Mouse (Mus musculus) megakaryocyte, embryonic 14.5 days (primary cell): Measurements from ENCODE around the gene Epb41l3. TPM values are rescaled to one million over a fixed set of nuclear protein-coding genes. Genes with fewer than 3 reads are reported as not detected.

Experiments
- H3K27me3 ChIP-seq: replicated peaks from 2 replicates; pipeline ENCODE3; 2012; ENCODE audit warnings: inconsistent platforms
- H3K36me3 ChIP-seq: replicated peaks from 2 replicates; pipeline ENCODE3; 2012; ENCODE audit warnings: low read length, inconsistent platforms, mixed read lengths
- H3K4me1 ChIP-seq: 2 replicates; pipeline ENCODE4 v1.6.1; 2012; ENCODE audit warnings: inconsistent platforms
- H3K4me3 ChIP-seq: replicated peaks from 2 replicates; pipeline ENCODE3; 2012; ENCODE audit warnings: moderate library complexity, mild to moderate bottlenecking, inconsistent platforms
- H3K9me3 ChIP-seq: 2 replicates; pipeline ENCODE4 v1.6.1; 2012; ENCODE audit warnings: inconsistent platforms
- FLI1 ChIP-seq: IDR thresholded peaks from 2 replicates; pipeline ENCODE4 v1.6.1; 2012; ENCODE audit warnings: low read length, inconsistent platforms, mixed read lengths
- GATA1 ChIP-seq: IDR thresholded peaks from 3 replicates; pipeline ENCODE4 v1.6.1; 2012; ENCODE audit warnings: mixed read lengths, low read length, inconsistent platforms, borderline replicate concordance
- polyA plus RNA-seq: library from polyadenylated mRNA; stranded (reverse); fragments of >175 nt; gene quantifications from 2 replicates; pipeline ENCODE4 v1.2.3, GENCODE M21; 2012; ENCODE audit warnings: low replicate concordance; ENCODE audit not compliant: insufficient read depth

The Epb41l3 gene
- polyA plus RNA-seq, 1 experiment: 1.7 TPM

GRCm38 (mm10) chr17:69074095-69074494 lies 1.4 kb upstream of the Epb41l3 start:
- Histone ChIP-seq H3K4me3 (no peak overlapping the region), H3K27me3 (peaks cover 29% of the 10 kb centered on the region), H3K9me3 (peaks cover 30% of the 10 kb centered on the region), H3K36me3 (no peaks in the 10 kb centered on the region), H3K4me1 (no peaks in the 10 kb centered on the region)
- no peak for TF ChIP-seq FLI1
- no peak for TF ChIP-seq GATA1

- Histone ChIP-seq H3K4me3 (no peak overlapping the region), H3K9me3 (peaks cover 23% of the 10 kb centered on the region)
Observed at GRCm38 (mm10) chr17:69076238-69076625, 749 bp downstream of the Epb41l3 start.

GRCm38 (mm10) chr17:69076747-69077543 lies 1.5 kb downstream of the Epb41l3 start:
- H3K36me3 ChIP-seq: no peaks in the 10 kb centered on the region
- no peak overlapping the region for H3K4me3 ChIP-seq
- TF ChIP-seq FLI1 (no peak), GATA1 (no peak)
- H3K4me1 ChIP-seq: no peaks in the 10 kb centered on the region
- H3K9me3 ChIP-seq: peaks cover 26% of the 10 kb centered on the region
- peaks cover 29% of the 10 kb centered on the region for H3K27me3 ChIP-seq

More at GRCm38 (mm10) chr17:69076238-69076625, 749 bp downstream of the Epb41l3 start:
- TF ChIP-seq GATA1 (no peak), FLI1 (no peak)
- no peaks in the 10 kb centered on the region for H3K36me3 ChIP-seq
- no peaks in the 10 kb centered on the region for H3K4me1 ChIP-seq
- peaks cover 29% of the 10 kb centered on the region for H3K27me3 ChIP-seq

- Histone ChIP-seq H3K9me3 (peaks cover 29% of the 10 kb centered on the region), H3K36me3 (no peaks in the 10 kb centered on the region), H3K27me3 (peaks cover 29% of the 10 kb centered on the region), H3K4me3 (no peak overlapping the region), H3K4me1 (no peaks in the 10 kb centered on the region)
- TF ChIP-seq GATA1 (no peak), FLI1 (no peak)
Observed at GRCm38 (mm10) chr17:69077544-69077920, 2.0 kb downstream of the Epb41l3 start.

- no peak for TF ChIP-seq FLI1
- H3K36me3 ChIP-seq: no peaks in the 10 kb centered on the region
- H3K4me3 ChIP-seq: no peak overlapping the region
- H3K4me1 ChIP-seq: no peaks in the 10 kb centered on the region
- H3K9me3 ChIP-seq: peaks cover 22% of the 10 kb centered on the region
- peaks cover 3% of the 10 kb centered on the region for H3K27me3 ChIP-seq
Observed at GRCm38 (mm10) chr17:69082316-69082715, 6.8 kb downstream of the Epb41l3 start.

- H3K4me3 ChIP-seq: no peak overlapping the region
- no peaks in the 10 kb centered on the region for H3K36me3 ChIP-seq
- TF ChIP-seq GATA1 (no peak), FLI1 (no peak)
- H3K4me1 ChIP-seq: no peaks in the 10 kb centered on the region
- peaks cover 29% of the 10 kb centered on the region for H3K9me3 ChIP-seq
- H3K27me3 ChIP-seq: no peaks in the 10 kb centered on the region
Observed at GRCm38 (mm10) chr17:69091618-69092017, 16.1 kb downstream of the Epb41l3 start.

GRCm38 (mm10) chr17:69097068-69097467 lies 21.6 kb downstream of the Epb41l3 start:
- Histone ChIP-seq H3K4me3 (no peak overlapping the region), H3K4me1 (no peaks in the 10 kb centered on the region), H3K9me3 (peaks cover 30% of the 10 kb centered on the region), H3K27me3 (no peaks in the 10 kb centered on the region), H3K36me3 (no peaks in the 10 kb centered on the region)
- TF ChIP-seq FLI1: no peak
- TF ChIP-seq GATA1: no peak

GRCm38 (mm10) chr17:69097955-69098354 lies 22.5 kb downstream of the Epb41l3 start:
- H3K36me3 ChIP-seq: no peaks in the 10 kb centered on the region
- H3K27me3 ChIP-seq: no peaks in the 10 kb centered on the region
- H3K4me1 ChIP-seq: no peaks in the 10 kb centered on the region
- no peak overlapping the region for H3K4me3 ChIP-seq
- peaks cover 27% of the 10 kb centered on the region; the same call in 1 of the 2 replicates for H3K9me3 ChIP-seq
- no peak for TF ChIP-seq FLI1
- no peak for TF ChIP-seq GATA1

- TF ChIP-seq GATA1 (no peak), FLI1 (no peak)
Observed at GRCm38 (mm10) chr17:69103326-69103725, 27.8 kb downstream of the Epb41l3 start.

GRCm38 (mm10) chr17:69105035-69105798 lies 29.7 kb downstream of the Epb41l3 start:
- no peaks in the 10 kb centered on the region for H3K4me1 ChIP-seq
- no peaks in the 10 kb centered on the region for H3K9me3 ChIP-seq
- TF ChIP-seq FLI1: no peak
- no peak for TF ChIP-seq GATA1
- H3K36me3 ChIP-seq: no peaks in the 10 kb centered on the region
- no peaks in the 10 kb centered on the region for H3K27me3 ChIP-seq
- no peak overlapping the region for H3K4me3 ChIP-seq

More at GRCm38 (mm10) chr17:69103326-69103725, 27.8 kb downstream of the Epb41l3 start:
- H3K4me3 ChIP-seq: no peak overlapping the region
- no peaks in the 10 kb centered on the region for H3K4me1 ChIP-seq
- H3K27me3 ChIP-seq: no peaks in the 10 kb centered on the region
- H3K9me3 ChIP-seq: peaks cover 7% of the 10 kb centered on the region; the same call in 1 of the 2 replicates
- no peaks in the 10 kb centered on the region for H3K36me3 ChIP-seq
